Mouse (Mus musculus) embryo, embryonic 11.5 days (tissue): ENCODE data around the gene Vmn1r206.
"Not testable (repeated sequence)": the region's sequence is repeated elsewhere in the genome, so short reads cannot be mapped to it uniquely, and the experiment has no call there.

Source experiments
- DNase-seq: peaks from one replicate; pipeline ENCODE4 v3.0.0-alpha.2; 2012; ENCODE audit warnings: low read depth, low spot score

Vmn1r206 gene

DNA sequence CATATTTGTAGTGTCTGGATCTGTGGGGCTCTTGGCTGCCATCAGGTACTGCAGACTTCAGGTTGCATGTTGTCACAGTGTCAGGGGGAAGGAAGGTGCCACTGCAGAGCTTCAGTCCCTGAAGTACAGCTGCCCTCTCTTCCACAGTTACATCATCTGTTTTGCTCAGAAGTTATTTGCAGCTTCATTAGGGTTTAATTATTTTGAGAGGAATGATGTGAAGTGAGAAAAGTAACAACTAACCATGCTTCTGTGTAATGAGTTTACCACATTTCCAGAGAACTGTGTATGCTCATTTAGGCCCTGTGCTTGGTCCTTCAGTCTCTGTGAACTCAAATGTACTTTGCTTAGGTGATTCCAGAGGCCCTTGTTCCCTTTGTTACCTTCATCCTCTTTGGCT, at the start of gene Vmn1r206:
Vmn1r206 (minus strand) TSS at position 101 of the 400 bp plus-strand sequence.
- DNase-seq, result not testable (repeated sequence)

DNA sequence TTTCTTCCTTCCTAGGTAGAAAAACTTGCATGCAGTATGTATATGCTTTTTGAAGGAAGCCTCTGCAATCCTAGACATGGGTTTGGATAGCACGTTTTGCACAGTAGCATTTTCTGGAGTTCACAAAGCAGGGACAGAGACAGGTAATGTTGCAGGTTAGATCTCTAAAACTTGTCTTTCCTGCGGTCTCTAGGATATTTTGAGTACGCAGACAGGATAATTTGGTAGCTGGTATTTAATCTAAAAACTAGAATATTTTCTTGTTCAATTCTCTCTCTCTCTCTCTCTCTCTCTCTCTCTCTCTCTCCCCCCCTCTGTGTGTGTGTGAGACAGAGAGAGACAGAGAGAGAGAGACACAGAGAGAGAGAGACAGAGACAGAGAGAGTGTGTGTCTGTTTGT, 31.2 kb downstream of the Vmn1r206 start, which contains the start of gene Vmn1r205:
Vmn1r205 (minus strand) TSS at position 101 of the 400 bp plus-strand sequence.
- no peak for DNase-seq

- DNase-seq, result not testable (repeated sequence)
Measured at GRCm38 (mm10) chr13:22583336-22583735, 40.7 kb downstream of the Vmn1r206 start.

GRCm38 (mm10) chr13:22574911-22575310, 49.1 kb downstream of the Vmn1r206 start:
- DNase-seq, result not testable (repeated sequence)
